Mouse (Mus musculus): ENCODE data around the gene Nrros. TPM values are rescaled to one million over a fixed set of nuclear protein-coding genes. Genes with fewer than 3 reads are reported as not detected.
A peak's percentile ranks its signal among the peaks of the same experiment; 100 is the strongest.

Gene Nrros
- polyA plus RNA-seq, 1 experiment from 2014 or later = 6.6 TPM

- no peak for ATAC-seq (replicated peaks; ENCODE audit: insufficient number of reproducible peaks, low FRiP score, low TSS enrichment)
These were observed 23.7 kb upstream of the Nrros start for GRCm38 (mm10) chr16:32189109-32189508.

DNA sequence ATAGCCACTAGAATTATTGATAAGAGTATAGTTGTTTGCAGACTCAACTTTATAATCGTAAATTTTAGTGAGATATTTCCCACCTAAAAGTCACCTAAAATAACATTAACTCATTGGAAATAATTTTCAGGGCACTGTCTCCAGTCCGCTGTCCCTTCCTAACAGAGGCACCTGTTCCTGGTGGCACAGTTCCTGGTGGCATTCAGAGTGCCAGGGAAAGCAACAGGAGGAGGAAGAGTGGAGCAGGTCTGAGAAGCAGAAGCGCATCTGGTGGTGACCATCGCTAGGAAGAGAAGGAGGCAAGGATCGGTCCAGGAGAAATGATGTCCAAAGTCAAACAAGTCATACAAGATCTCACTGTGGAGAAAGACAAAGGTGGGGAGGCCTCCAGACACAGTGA is 20.7 kb upstream of the Nrros start:
- Histone ChIP-seq H3K27ac (ENCODE audit: low read depth, low read length) (no peak overlapping the region), H3K4me1 (ENCODE audit: control insufficient read depth, insufficient read depth, low read length) (no peaks in the 10 kb centered on the region), H3K9ac (ENCODE audit: low read depth, low read length) (no peak overlapping the region), H3K27me3 (ENCODE audit: control insufficient read depth, insufficient read depth, low read length) (no peaks in the 10 kb centered on the region), H3K9me3 (replicated peaks; ENCODE audit: control insufficient read depth, low read length) (no peaks in the 10 kb centered on the region), H3K4me2 (no peak overlapping the region), H3K4me3 (ENCODE audit: low read depth, low read length) (no peak overlapping the region), H3K36me3 (ENCODE audit: control insufficient read depth, insufficient read depth, low read length) (no peaks in the 10 kb centered on the region)
- ATAC-seq (replicated peaks; ENCODE audit: insufficient number of reproducible peaks, low FRiP score, low TSS enrichment) = no peak
- WGBS (ENCODE audit: insufficient replicate concordance) = 85% methylated on average over 5 of the region's 5 CpGs

More at GRCm38 (mm10) chr16:32189109-32189508, 23.7 kb upstream of the Nrros start:
- Histone ChIP-seq H3K27me3 (ENCODE audit: control insufficient read depth, insufficient read depth, low read length) (no peaks in the 10 kb centered on the region), H3K4me1 (ENCODE audit: control insufficient read depth, insufficient read depth, low read length) (no peaks in the 10 kb centered on the region), H3K9ac (ENCODE audit: low read depth, low read length) (no peak overlapping the region), H3K36me3 (ENCODE audit: control insufficient read depth, insufficient read depth, low read length) (no peaks in the 10 kb centered on the region), H3K4me2 (no peak overlapping the region), H3K4me3 (ENCODE audit: low read depth, low read length) (no peak overlapping the region), H3K27ac (ENCODE audit: low read depth, low read length) (no peak overlapping the region), H3K9me3 (replicated peaks; ENCODE audit: control insufficient read depth, low read length) (no peaks in the 10 kb centered on the region)
- WGBS (ENCODE audit: insufficient replicate concordance) = 50% methylated on average over 6 of the region's 6 CpGs

DNA sequence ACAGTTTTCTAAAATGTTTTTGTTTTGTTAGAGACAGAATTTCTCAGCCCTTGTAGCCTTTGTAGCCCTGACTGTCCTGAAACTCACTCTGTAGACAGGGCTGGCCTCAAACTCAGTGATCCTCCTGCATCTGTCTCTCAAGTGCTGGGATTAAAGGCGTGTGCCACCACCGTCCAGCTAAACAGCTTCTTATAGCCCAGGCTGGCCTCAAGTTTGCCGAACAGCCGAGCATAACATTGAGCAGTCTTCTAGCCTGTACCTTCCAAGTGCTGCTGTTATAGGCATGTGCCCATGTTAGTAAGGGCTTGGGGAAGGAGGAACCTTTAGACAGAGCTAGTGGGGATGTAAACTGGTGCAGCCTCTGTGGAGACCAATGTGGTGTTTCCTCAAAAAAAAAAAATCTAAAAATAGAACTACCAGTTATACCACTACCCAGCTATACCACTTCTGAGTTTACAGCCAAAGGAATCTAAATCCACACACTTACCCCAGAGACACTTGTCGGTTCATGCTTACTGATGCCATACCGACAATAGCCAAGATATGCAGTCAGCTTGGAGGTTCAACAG is 14.0 kb upstream of the Nrros start, which contains the start of gene Bex6:
Gene Bex6, plus strand, starts transcription at position 491 of the 569 bp plus-strand sequence.
- no peaks in the 10 kb centered on the region for H3K27me3 ChIP-seq (ENCODE audit: control insufficient read depth, insufficient read depth, low read length)
- H3K4me2 ChIP-seq = no peak within 1 kb of the TSS
- 75% methylated on average over 6 of the region's 6 CpGs for WGBS (ENCODE audit: insufficient replicate concordance)
- H3K27ac ChIP-seq (ENCODE audit: low read depth, low read length) = no peak within 1 kb of the TSS
- H3K9ac ChIP-seq (ENCODE audit: low read depth, low read length) = no peak within 1 kb of the TSS
- ATAC-seq (replicated peaks; ENCODE audit: insufficient number of reproducible peaks, low FRiP score, low TSS enrichment) = no peak
- H3K36me3 ChIP-seq (ENCODE audit: control insufficient read depth, insufficient read depth, low read length) = no peaks in the 10 kb centered on the region
- H3K4me3 ChIP-seq (ENCODE audit: low read depth, low read length) = no peak within 1 kb of the TSS
- H3K4me1 ChIP-seq (ENCODE audit: control insufficient read depth, insufficient read depth, low read length) = peaks cover 4% of the 10 kb centered on the region; the same call in 1 of the 2 replicates
- no peaks in the 10 kb centered on the region for H3K9me3 ChIP-seq (replicated peaks; ENCODE audit: control insufficient read depth, low read length)

DNA sequence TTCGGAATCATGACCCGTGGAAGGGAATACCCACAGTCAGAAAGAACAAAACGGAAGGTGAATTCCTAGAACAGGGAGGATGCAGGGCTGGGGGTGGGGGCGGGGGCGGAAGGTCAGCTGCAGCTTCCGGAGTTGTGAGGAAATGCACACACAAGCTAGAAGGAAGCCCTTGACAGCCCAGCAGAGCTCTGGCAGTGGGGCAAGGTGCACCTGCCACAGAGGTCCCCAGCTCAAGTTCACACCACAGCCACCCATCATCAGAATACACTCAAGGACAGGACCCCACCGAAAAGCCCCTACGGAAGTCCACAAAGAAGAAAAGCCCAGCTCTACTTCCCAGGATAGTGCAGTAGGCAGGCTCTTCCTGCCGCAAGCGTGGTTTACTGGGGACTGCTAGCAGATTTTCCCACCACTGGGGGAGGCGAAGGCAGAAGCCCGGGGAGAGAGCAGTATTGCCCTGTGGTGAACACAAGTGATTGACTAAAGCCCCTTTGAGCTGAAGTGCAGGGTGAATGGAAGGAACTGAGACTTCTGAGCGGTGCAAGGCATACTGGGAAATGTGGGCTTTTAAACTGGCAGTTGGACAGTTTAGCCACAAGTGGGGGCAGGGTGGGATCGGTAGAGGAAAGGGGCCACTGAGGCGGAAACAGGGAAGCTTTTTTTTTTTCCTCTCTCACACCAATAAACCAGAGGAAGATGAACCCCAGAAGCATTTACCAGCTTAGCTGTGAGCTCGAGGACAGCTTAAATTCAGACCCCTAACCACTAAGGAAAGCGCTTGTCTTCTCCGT is 11.7 kb upstream of the Nrros start:
- no peak for ATAC-seq (replicated peaks; ENCODE audit: insufficient number of reproducible peaks, low FRiP score, low TSS enrichment)
- H3K4me1 ChIP-seq (ENCODE audit: control insufficient read depth, insufficient read depth, low read length) = peaks cover 4% of the 10 kb centered on the region; the same call in 1 of the 2 replicates
- 49% methylated on average over 18 of the region's 18 CpGs for WGBS (ENCODE audit: insufficient replicate concordance)
- no peaks in the 10 kb centered on the region for H3K27me3 ChIP-seq (ENCODE audit: control insufficient read depth, insufficient read depth, low read length)
- H3K9ac ChIP-seq (ENCODE audit: low read depth, low read length) = peak overlapping the region; percentile 61
- H3K9me3 ChIP-seq (replicated peaks; ENCODE audit: control insufficient read depth, low read length) = no peaks in the 10 kb centered on the region
- H3K4me2 ChIP-seq = peak overlapping the region; percentile 37
- H3K36me3 ChIP-seq (ENCODE audit: control insufficient read depth, insufficient read depth, low read length) = no peaks in the 10 kb centered on the region
- H3K27ac ChIP-seq (ENCODE audit: low read depth, low read length) = peak overlapping the region; percentile 60
- no peak overlapping the region for H3K4me3 ChIP-seq (ENCODE audit: low read depth, low read length)

- H3K4me1 ChIP-seq (ENCODE audit: control insufficient read depth, insufficient read depth, low read length) = peaks cover 4% of the 10 kb centered on the region; the same call in 1 of the 2 replicates
- H3K4me2 ChIP-seq = no peak overlapping the region
- H3K27ac ChIP-seq (ENCODE audit: low read depth, low read length) = no peak overlapping the region
- no peak overlapping the region for H3K9ac ChIP-seq (ENCODE audit: low read depth, low read length)
- no peaks in the 10 kb centered on the region for H3K9me3 ChIP-seq (replicated peaks; ENCODE audit: control insufficient read depth, low read length)
- WGBS (ENCODE audit: insufficient replicate concordance) = 82% methylated on average over 4 of the region's 4 CpGs
- no peaks in the 10 kb centered on the region for H3K27me3 ChIP-seq (ENCODE audit: control insufficient read depth, insufficient read depth, low read length)
- ATAC-seq (replicated peaks; ENCODE audit: insufficient number of reproducible peaks, low FRiP score, low TSS enrichment) = no peak
- no peaks in the 10 kb centered on the region for H3K36me3 ChIP-seq (ENCODE audit: control insufficient read depth, insufficient read depth, low read length)
- H3K4me3 ChIP-seq (ENCODE audit: low read depth, low read length) = no peak overlapping the region
These were observed 9.6 kb upstream of the Nrros start for GRCm38 (mm10) chr16:32175029-32175428.

- Histone ChIP-seq H3K4me3 (ENCODE audit: low read depth, low read length) (no peak overlapping the region), H3K36me3 (ENCODE audit: control insufficient read depth, insufficient read depth, low read length) (no peaks in the 10 kb centered on the region), H3K27ac (ENCODE audit: low read depth, low read length) (no peak overlapping the region), H3K9me3 (replicated peaks; ENCODE audit: control insufficient read depth, low read length) (no peaks in the 10 kb centered on the region), H3K27me3 (ENCODE audit: control insufficient read depth, insufficient read depth, low read length) (no peaks in the 10 kb centered on the region), H3K9ac (ENCODE audit: low read depth, low read length) (no peak overlapping the region), H3K4me1 (ENCODE audit: control insufficient read depth, insufficient read depth, low read length) (peaks cover 4% of the 10 kb centered on the region; the same call in 1 of the 2 replicates), H3K4me2 (no peak overlapping the region)
- no peak for ATAC-seq (replicated peaks; ENCODE audit: insufficient number of reproducible peaks, low FRiP score, low TSS enrichment)
- WGBS (ENCODE audit: insufficient replicate concordance) = 81% methylated on average over 8 of the region's 8 CpGs
These were observed 9.1 kb upstream of the Nrros start for GRCm38 (mm10) chr16:32174340-32175005.

GRCm38 (mm10) chr16:32173401-32173800 is 8.0 kb upstream of the Nrros start:
- no peak overlapping the region for H3K27ac ChIP-seq (ENCODE audit: low read depth, low read length)
- no peak overlapping the region for H3K4me2 ChIP-seq
- no peak overlapping the region for H3K9ac ChIP-seq (ENCODE audit: low read depth, low read length)
- no peaks in the 10 kb centered on the region for H3K36me3 ChIP-seq (ENCODE audit: control insufficient read depth, insufficient read depth, low read length)
- H3K4me3 ChIP-seq (ENCODE audit: low read depth, low read length) = no peak overlapping the region
- no peak for ATAC-seq (replicated peaks; ENCODE audit: insufficient number of reproducible peaks, low FRiP score, low TSS enrichment)
- no peaks in the 10 kb centered on the region for H3K27me3 ChIP-seq (ENCODE audit: control insufficient read depth, insufficient read depth, low read length)
- H3K4me1 ChIP-seq (ENCODE audit: control insufficient read depth, insufficient read depth, low read length) = peaks cover 4% of the 10 kb centered on the region; the same call in 1 of the 2 replicates
- H3K9me3 ChIP-seq (replicated peaks; ENCODE audit: control insufficient read depth, low read length) = no peaks in the 10 kb centered on the region
- WGBS (ENCODE audit: insufficient replicate concordance) = 64% methylated on average over 10 of the region's 11 CpGs

- no peaks in the 10 kb centered on the region for H3K9me3 ChIP-seq (replicated peaks; ENCODE audit: control insufficient read depth, low read length)
- no peak overlapping the region for H3K27ac ChIP-seq (ENCODE audit: low read depth, low read length)
- no peaks in the 10 kb centered on the region for H3K4me1 ChIP-seq (ENCODE audit: control insufficient read depth, insufficient read depth, low read length)
- H3K9ac ChIP-seq (ENCODE audit: low read depth, low read length) = no peak overlapping the region
- H3K36me3 ChIP-seq (ENCODE audit: control insufficient read depth, insufficient read depth, low read length) = no peaks in the 10 kb centered on the region
- WGBS (ENCODE audit: insufficient replicate concordance) = 82% methylated on average over 5 of the region's 5 CpGs
- no peak overlapping the region for H3K4me3 ChIP-seq (ENCODE audit: low read depth, low read length)
- no peaks in the 10 kb centered on the region for H3K27me3 ChIP-seq (ENCODE audit: control insufficient read depth, insufficient read depth, low read length)
- H3K4me2 ChIP-seq = no peak overlapping the region
- ATAC-seq (replicated peaks; ENCODE audit: insufficient number of reproducible peaks, low FRiP score, low TSS enrichment) = no peak
These were observed 5.8 kb upstream of the Nrros start for GRCm38 (mm10) chr16:32171031-32171731.
